Mouse (Mus musculus) fat pad, adult 2 months (tissue): Measurements from ENCODE around the gene Pkd2l1.
"Not testable (repeated sequence)": the region's sequence is repeated elsewhere in the genome, so short reads cannot be mapped to it uniquely, and the experiment has no call there.

ENCODE experiments used
- DNase-seq: peaks from one replicate; pipeline ENCODE4 v3.0.0-alpha.2; 2011; ENCODE audit warnings: low read depth, low spot score; ENCODE audit errors: extremely low read depth

Pkd2l1 gene

DNA sequence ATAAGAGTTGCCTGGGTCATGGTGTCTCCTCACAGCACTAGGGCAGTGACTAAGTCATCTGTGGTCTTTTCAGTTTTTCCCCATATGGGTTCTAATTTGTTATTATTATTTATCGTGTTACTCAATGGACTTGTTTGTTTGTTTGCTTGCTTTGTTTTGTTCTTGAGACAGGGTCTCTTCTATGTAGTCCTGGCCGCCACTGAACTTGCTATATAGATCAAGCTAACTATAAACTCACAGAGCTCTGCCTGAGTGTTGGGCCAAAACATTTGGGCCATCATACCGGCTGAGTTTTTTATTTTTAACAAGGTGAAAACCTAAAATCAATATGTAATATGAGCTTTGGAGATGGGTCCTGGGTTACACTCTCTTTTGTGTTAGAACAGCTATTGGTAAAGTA, 32.9 kb downstream of the Pkd2l1 start:
- no peak for DNase-seq

GRCm38 (mm10) chr19:44157005-44157404, 35.2 kb downstream of the Pkd2l1 start:
- DNase-seq = no peak

GRCm38 (mm10) chr19:44153781-44154180, 38.5 kb downstream of the Pkd2l1 start:
- no peak for DNase-seq

DNA sequence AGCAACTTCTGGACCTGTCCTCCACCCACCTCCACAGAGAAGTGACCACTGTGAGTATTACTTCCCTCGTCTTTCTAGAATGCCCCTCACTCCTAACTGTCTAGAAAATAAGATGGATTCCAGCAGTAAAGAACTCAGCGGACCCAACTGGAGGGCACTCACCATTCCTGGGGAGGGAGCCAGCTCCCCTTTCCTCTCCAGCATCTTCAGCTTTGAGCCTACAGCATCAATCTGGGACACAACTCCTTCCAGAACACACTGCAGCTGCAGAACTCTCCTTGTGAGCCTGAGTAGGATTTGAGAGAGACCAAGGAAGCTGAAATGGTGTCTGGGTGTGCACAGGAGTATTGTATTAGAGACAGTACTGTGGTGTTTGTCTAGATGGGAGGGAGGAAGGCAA, 43.3 kb downstream of the Pkd2l1 start:
- DNase-seq = no peak

GRCm38 (mm10) chr19:44148345-44148744, 43.9 kb downstream of the Pkd2l1 start:
- no peak for DNase-seq

- no peak for DNase-seq
Observed at GRCm38 (mm10) chr19:44146951-44147350, 45.3 kb downstream of the Pkd2l1 start.

- DNase-seq = no peak
Observed at GRCm38 (mm10) chr19:44146568-44146879, 45.7 kb downstream of the Pkd2l1 start.

DNA sequence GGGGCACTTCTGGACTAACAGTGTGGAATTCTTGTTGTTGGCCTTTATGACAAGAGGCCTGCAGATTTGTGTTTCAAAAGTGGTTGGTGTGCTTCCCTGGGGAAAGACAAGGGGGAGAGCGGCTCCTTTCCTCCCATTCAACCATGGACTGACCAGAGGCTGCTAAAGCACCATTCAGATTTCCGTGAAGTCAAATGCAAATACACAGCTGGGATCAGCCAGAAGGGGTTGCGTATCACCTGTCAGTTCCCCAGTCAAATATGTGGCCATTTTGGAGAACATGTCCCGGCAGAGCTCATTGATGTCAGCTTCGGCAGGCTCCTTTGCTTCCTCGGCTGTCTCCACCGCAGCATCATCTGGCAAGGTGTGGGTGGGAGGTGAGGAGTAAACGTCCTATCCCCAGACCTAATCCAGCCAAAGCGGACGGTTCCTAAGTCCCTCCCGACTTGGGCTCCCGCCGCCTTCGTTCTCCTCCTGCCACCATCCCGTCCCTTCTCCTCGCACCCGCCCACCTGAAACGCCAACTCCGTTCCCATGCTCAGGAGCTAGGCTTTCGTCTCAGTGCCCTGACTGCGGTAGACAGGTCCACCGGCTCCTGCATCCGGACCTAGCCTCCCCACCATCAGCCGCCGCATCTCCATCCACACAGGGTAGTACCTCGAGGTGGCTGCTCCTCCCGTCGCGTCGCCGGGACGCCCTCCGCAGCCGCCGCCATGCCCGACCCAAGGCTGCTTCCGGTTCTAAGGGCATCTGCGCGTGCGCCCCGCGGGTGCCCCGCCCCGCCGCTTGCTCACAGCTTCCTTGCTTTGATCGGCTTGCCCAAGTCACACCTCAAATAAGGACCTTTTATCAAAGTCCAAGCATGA, 46.3 kb downstream of the Pkd2l1 start, which contains the start of gene Bloc1s2:
Bloc1s2 (minus strand) TSS at position 745 of the 866 bp plus-strand sequence.
- no peak for DNase-seq

DNA sequence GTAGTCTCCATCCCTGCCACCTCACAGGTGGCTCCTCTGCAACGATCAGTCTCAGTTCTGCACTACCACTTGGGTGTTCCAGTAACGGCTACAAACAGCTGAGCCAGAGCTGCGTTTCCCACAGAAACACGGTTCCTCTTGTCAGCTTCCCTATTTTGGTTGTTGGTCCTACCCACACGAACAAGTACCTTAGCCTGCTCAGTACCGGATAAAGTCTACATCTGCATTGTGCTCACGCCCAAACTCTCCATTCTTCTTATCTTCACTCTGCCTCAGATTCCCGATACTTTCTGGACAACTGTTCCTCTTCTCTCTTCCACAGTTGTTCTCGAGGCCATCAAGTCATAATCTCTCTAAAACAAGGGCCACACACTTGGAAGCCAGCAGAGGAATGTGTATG, 47.9 kb downstream of the Pkd2l1 start:
- DNase-seq = no peak

DNA sequence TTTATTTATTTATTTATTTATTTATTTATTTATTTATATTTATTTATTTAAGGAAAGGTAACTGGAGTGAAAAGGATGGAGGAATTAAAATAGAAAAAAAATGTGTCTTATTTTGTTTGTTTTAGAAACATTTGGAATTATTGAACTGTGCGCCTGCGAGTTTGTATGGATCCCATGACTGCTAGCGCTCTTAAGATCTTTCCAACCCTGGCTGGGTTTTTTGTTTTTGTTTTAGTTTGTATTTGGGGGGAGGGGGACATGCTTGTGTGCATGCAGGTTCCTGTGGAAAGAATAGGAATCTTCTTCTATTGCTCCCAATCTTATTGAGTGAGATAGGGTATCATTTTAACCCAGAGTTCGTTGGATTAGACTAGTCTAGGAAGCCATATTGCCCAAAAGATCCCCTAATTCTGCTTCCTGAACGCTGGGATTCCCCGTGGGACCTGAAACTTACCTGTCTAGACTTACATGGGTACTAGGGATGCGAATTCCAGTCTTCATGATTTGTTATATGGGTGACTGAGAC, 56.2 kb downstream of the Pkd2l1 start:
- no peak for DNase-seq

- DNase-seq = peak; percentile 18
Observed at GRCm38 (mm10) chr19:44135072-44135959, 56.9 kb downstream of the Pkd2l1 start, which contains the start of gene Cwf19l1. Cwf19l1 (minus strand) TSS chr19:44135876.

DNA sequence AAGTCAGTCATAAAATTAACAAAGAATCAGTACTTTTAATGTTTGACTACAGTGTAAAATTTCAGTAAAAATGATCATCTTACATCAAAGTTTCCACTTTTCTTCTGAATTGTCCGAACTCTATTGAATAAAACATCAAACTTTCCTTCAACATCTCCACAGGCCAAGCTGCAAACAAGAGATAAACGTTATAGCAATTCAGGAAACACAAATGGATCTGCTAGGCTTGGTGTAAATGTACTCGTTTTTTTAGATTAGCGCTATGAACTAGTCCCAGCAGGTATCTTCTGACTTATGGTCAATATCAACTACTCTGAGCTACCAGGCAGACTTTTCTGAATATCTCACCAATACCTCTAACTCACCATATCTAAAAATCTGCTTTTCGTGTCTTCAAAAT, 59.3 kb downstream of the Pkd2l1 start:
- DNase-seq = no peak

- DNase-seq = no peak
Observed at GRCm38 (mm10) chr19:44128560-44128959, 63.7 kb downstream of the Pkd2l1 start.

DNA sequence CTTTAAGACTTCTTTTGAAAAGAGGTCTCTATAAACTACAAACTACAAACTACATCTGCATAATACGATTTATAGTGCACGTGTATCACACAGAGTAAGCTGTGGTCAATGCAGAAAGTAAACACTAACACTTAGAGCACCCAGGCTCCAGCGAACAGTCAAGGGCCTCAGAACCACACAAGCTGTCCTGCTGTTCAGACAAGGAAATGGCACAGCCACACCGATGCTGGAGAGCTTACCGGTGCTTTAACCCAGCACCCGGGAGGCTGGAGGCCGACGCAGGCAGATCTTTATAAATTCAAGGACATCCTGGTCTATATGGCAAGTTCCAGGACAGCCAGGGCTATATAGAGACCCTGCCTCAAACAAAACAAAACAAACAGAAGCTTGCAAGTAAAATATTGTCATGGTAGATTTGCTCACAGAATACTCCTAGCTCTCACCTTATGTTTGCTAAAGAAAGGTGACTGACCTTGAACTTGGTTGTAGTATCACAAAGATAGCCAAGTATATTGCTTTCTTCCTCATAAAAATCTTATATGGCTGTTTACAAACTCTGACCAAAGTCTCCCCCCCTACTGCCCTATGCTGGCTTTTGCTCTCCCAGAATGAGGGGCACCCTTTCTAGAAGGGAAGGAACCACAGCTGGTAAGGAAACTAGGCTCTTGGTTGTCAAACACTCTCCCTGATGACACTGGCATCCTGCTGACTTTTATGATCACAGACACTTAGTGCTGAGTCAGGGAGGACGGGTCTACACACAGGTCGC, 64.3 kb downstream of the Pkd2l1 start:
- no peak for DNase-seq

DNA sequence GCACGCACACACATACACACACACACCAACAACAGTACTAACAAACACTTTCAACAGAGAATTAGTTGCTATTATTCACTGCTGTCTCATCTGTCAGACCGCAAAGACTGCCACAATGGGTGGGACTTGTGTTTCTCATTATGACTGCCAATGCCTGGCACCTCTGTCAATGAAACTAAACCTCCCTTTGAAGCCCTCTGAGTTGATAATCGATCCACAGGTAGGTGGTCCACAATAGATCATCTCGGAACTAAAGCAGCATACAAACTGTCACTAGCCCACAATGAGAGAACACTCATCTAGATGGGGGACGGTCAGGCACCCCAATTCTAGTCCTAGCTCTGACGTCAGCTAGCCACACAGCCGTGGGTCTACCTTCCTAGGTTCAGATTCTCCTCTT, 71.1 kb downstream of the Pkd2l1 start:
- DNase-seq = no peak

- not testable (repeated sequence) for DNase-seq
Observed at GRCm38 (mm10) chr19:44120686-44121085, 71.6 kb downstream of the Pkd2l1 start.

GRCm38 (mm10) chr19:44117793-44118192, 74.4 kb downstream of the Pkd2l1 start:
- no peak for DNase-seq

- DNase-seq = no peak
Observed at GRCm38 (mm10) chr19:44111706-44112105, 80.5 kb downstream of the Pkd2l1 start.

DNA sequence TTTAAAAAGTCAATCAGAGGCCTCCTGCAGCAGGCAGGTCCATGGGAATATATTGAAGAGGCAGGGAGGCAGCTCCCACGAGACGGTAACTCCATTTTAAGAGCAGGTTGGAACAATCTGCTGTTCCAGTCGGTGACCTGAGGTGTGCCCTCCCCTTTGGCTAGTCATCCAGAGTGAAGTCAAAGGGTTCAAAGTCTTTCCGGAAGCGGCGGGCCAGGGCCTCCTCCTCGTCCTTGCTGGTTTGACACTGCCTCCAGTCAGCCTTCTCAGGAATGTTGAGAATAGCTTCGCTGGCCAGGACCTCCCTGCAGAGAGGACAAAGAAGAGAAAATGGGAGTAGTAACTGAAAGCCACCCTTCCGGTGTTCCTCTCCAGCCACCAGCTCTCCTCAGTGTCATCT, 81.9 kb downstream of the Pkd2l1 start:
- no peak for DNase-seq

GRCm38 (mm10) chr19:44108996-44109395, 83.2 kb downstream of the Pkd2l1 start:
- DNase-seq = no peak
